Mouse (Mus musculus) olfactory bulb, adult 2 months (tissue): Measurements from ENCODE around the gene Schip1. TPM values are rescaled to one million over a fixed set of nuclear protein-coding genes. Genes with fewer than 3 reads are reported as not detected.

Experiments
- H3K27ac ChIP-seq: fragments of 200-500 bp; 2 replicates; pipeline ENCODE4 v1.5.1; 2012; ENCODE audit warnings: low read depth, low read length; ENCODE audit not compliant: insufficient read depth
- H3K4me1 ChIP-seq: fragments of 200-500 bp; 2 replicates; pipeline ENCODE4 v1.6.1; 2012; ENCODE audit warnings: low read length; ENCODE audit not compliant: control insufficient read depth, insufficient read depth
- H3K4me3 ChIP-seq: fragments of 200-500 bp; 2 replicates; pipeline ENCODE4 v1.5.1; 2012; ENCODE audit warnings: mild to moderate bottlenecking, low read depth, low read length, moderate library complexity; ENCODE audit not compliant: insufficient read depth
- CTCF ChIP-seq: fragments of 200-500 bp; IDR thresholded peaks from 2 replicates; pipeline ENCODE4 v1.5.1; 2012; ENCODE audit warnings: low read depth, mild to moderate bottlenecking, low read length, moderate library complexity; ENCODE audit not compliant: insufficient read depth
- POLR2A ChIP-seq: fragments of 200-500 bp; IDR thresholded peaks from 2 replicates; pipeline ENCODE4 v1.6.1; 2012; ENCODE audit warnings: mild to moderate bottlenecking, low read depth, low read length, moderate library complexity; ENCODE audit not compliant: insufficient read depth
- WGBS: fragments of 180-500 bp; shearing (Covaris S2); methylation state at CpG from one replicate; pipeline ENCODE4 v1.1.7; 2018; 5-methylcytosine and 5-hydroxymethylcytosine counted together
- polyA plus RNA-seq: library from polyadenylated mRNA; stranded (reverse); fragments of >200 nt; gene quantifications from 2 replicates; pipeline ENCODE4 v1.2.4, GENCODE M21; 2012; ENCODE audit warnings: low replicate concordance; ENCODE audit not compliant: missing spikeins, insufficient read depth, insufficient read length

The Schip1 gene
- polyA plus RNA-seq, 1 experiment, result not detected

DNA sequence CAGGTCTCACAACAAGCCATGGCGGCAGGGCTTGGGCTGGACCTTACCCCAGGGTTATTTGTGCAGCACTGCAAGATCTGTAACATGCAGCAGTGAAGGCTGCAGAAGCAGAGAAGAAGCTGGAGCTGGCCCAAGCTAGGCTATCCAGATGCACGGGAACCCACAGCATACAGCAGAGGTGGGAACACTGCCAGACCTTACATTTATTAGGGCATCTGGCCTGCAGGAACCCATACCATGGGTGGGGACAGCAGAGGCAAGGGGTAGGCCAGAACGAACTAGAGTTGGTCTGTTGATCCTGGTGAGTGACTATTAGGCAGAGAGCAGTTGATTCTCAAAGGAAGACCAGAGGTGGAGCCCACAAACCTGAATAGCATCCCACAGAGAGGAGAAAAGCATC lies 178.6 kb downstream of the Schip1 start:
- WGBS, result 64% methylated on average over 3 of the region's 3 CpGs
- TF ChIP-seq POLR2A, result no peak
- no peak for TF ChIP-seq CTCF

DNA sequence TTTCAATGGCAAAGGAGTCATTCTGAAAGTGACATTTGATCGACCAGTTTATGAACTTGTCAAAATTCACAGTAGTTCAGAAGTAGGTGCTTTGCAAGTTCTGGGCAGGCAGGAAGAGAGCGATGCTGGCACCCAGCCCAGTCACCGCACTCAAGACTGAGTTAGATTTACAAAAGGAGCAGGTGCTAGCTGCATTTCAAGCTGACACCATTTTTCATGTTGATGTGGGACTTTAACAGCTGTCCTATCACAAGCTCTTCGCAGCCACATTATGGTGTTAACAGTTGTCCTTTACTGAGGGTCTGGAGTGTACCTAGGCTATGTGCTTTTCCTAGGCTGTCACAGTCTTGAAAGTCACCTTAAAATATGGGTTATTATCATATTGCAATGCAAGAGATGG lies 181.6 kb downstream of the Schip1 start:
- 67% methylated on average over 4 of the region's 4 CpGs for WGBS
- no peak overlapping the region for H3K27ac ChIP-seq
- TF ChIP-seq POLR2A (no peak), CTCF (no peak)
- H3K4me3 ChIP-seq, result no peak overlapping the region
- H3K4me1 ChIP-seq, result no peaks in the 10 kb centered on the region

More for the DNA sequence above, 178.6 kb downstream of the Schip1 start:
- no peaks in the 10 kb centered on the region for H3K4me1 ChIP-seq
- no peak overlapping the region for H3K27ac ChIP-seq
- H3K4me3 ChIP-seq, result no peak overlapping the region

DNA sequence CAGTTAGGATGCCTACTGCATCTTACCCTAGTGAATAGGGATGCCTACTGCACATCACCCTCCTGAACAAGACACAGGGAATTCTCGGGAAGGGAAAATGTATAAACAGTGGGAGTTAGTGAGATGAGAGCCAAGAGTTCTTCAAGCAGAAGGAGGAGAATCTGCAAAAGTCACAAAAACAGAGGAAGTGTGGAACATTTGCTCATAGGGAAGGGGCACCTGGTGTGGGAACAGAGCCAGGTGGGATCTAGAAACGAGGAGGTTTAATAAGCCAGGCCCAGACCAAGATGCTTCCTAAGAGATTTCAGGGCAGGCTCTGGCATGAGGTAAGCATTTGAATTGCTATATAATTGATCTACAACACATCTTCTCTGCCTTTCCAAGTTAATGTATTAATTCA lies 186.0 kb downstream of the Schip1 start:
- TF ChIP-seq CTCF (no peak), POLR2A (no peak)
- Histone ChIP-seq H3K27ac (no peak overlapping the region), H3K4me3 (no peak overlapping the region), H3K4me1 (no peaks in the 10 kb centered on the region)
- WGBS, result 70% methylated on average over 2 of the region's 2 CpGs

DNA sequence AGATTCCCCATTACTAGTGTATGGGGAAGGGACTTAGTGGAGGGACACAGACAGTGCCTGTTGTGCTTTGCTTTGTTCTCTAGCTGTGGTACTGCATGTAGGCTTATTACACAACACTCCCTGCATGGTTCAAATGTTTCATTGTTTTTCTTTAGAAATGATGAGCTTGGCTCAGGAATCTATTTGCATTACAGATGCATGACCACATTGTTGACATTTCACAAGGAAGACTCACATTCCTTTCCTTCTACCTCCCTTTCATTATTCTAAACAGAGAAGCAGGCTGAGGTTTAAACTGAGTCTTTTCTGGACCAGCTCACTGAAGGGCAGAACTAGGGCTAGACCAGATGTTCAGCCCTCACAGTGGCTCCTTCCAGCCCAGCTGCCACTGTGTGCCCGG lies 187.7 kb downstream of the Schip1 start:
- Histone ChIP-seq H3K4me1 (no peaks in the 10 kb centered on the region), H3K4me3 (no peak overlapping the region), H3K27ac (no peak overlapping the region)
- 58% methylated on average over 1 of the region's 1 CpGs for WGBS
- TF ChIP-seq POLR2A, result no peak
- TF ChIP-seq CTCF, result no peak

DNA sequence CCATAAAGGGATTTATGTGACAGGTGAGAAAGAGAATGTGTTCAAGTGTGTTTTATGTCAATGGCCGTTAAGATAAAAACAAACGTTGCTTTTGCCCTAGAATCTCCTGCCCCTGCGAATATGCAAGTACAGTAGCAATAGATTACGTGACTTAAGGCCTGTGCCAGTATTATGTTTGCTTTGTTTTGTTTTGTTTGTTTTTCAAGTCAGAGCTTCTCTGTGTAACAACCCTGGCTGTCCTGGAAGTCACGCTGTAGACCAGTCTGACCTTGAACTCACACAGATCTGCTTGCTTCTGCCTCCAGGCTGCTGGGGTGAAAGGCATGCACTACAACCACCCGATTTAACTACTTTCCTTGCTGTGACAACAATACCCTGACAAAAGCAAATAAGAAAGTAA lies 197.7 kb downstream of the Schip1 start:
- Histone ChIP-seq H3K27ac (no peak overlapping the region), H3K4me1 (no peaks in the 10 kb centered on the region), H3K4me3 (no peak overlapping the region)
- 89% methylated on average over 6 of the region's 6 CpGs for WGBS
- TF ChIP-seq POLR2A, result no peak
- TF ChIP-seq CTCF, result no peak

DNA sequence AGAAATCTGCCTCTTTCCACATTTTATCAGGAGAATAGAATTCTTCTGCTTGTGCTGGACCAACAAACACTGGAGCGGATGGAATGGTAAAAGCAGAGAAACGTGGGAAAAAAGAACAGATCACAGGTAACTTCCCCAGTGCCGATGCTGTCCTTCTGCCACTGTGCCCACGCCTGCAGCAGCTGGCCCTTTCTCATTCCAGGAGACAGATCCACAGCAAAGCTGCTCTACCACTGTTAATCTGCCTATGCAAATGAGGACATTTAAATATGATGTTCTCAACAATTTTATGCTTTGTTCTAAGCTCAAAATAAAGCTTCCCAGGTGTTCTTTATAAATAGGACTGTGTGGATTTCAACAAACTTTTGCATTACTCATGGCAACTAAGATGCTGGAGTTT lies 203.3 kb downstream of the Schip1 start:
- 88% methylated on average over 4 of the region's 4 CpGs for WGBS
- H3K27ac ChIP-seq, result no peak overlapping the region
- no peak for TF ChIP-seq CTCF
- no peak for TF ChIP-seq POLR2A
- H3K4me1 ChIP-seq, result no peaks in the 10 kb centered on the region
- H3K4me3 ChIP-seq, result no peak overlapping the region

DNA sequence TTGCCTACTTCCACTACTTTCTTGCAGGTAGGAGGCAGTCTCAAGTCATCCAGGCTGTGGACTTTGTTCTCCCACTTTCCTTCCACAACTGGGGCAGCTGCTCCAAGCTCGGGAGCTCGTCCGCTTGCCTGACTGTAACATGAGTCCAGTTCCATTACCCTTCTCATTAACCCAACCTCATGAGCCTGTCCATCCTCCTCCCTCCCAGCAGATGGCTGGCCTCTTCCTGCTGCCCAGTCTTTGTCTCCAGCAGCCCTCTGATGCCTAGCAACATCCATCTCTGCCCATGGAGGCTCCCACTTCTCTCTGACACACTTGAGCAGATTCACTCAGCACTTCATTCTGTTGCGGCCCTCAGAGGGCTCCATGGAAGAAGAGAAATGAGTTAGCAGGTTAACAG lies 204.6 kb downstream of the Schip1 start:
- TF ChIP-seq CTCF (no peak), POLR2A (no peak)
- 90% methylated on average over 4 of the region's 4 CpGs for WGBS
- H3K27ac ChIP-seq, result no peak overlapping the region

DNA sequence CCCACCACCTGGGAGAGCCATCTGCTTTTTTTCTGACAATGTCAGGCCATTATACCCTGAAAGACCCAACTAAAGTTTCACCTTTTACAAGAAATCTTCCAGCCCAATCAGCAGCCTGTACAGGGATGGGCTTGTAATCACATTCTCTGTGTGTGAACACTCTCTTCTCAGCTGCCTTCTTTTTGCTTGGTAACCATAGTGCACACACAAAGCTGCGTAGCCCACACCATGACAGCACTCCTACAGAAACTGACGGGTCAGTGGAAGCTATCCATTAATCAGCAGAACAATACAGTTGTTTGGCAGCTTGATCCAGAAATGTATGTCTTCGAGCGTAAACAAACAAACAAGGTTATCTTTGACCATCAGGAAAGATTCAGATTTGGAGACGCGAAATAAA lies 205.6 kb downstream of the Schip1 start:
- 90% methylated on average over 6 of the region's 6 CpGs for WGBS
- Histone ChIP-seq H3K4me3 (no peak overlapping the region), H3K4me1 (no peaks in the 10 kb centered on the region), H3K27ac (no peak overlapping the region)
- TF ChIP-seq CTCF, result no peak
- no peak for TF ChIP-seq POLR2A

More for the DNA sequence above, 204.6 kb downstream of the Schip1 start:
- H3K4me1 ChIP-seq, result no peaks in the 10 kb centered on the region
- H3K4me3 ChIP-seq, result no peak overlapping the region

DNA sequence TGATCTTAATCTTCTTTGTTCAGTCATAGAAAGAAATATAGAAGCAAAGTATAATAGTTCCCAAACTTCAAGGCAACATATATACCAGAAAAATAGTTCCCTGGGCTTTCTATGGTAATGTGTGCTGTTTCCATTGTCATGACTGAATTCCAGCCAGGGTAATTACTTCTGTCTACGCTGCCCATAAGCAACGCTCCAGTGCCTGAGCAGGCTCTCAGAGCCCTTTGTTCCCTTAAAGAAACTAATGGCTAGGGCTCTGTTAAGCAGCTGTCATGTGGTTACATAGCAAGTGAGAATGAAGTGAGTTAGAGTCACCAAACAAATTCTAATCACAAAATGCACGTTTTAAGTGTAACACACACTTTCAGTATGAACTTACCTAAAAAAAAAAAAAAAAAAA lies 206.9 kb downstream of the Schip1 start:
- no peaks in the 10 kb centered on the region for H3K4me1 ChIP-seq
- WGBS, result 46% methylated on average over 3 of the region's 3 CpGs
- no peak overlapping the region for H3K27ac ChIP-seq
- no peak overlapping the region for H3K4me3 ChIP-seq
- no peak for TF ChIP-seq CTCF
- no peak for TF ChIP-seq POLR2A

DNA sequence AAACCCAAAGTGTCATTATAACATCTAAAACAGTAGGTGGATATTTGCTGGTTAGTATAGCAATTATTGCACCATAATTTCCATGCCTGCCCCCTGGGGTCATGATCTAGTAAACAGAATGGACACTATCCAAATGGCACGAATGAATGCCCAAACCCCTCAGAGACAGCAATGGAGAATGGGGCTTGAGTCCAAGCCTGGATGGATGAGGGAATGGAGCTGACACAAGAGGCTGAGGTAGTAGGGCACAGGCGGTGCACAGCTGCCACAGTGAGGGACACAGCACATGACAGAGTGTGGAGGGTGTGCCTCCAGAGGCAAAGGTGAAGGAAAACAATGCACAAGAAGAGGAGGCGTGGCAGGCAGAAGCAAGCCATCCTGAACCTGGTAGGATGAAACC lies 207.3 kb downstream of the Schip1 start:
- WGBS, result 59% methylated on average over 3 of the region's 3 CpGs
- Histone ChIP-seq H3K4me3 (no peak overlapping the region), H3K27ac (no peak overlapping the region), H3K4me1 (no peaks in the 10 kb centered on the region)
- TF ChIP-seq CTCF (no peak), POLR2A (no peak)
